Mouse (Mus musculus) MEL (cell line): ENCODE measurements at regions not wholly inside any gene's neighbourhood (a gene's known extent, or its start where the extent isn't known, plus 50 kb on each side); places are given as distances from the start of the nearest gene placed in this dataset.
A peak's percentile ranks its signal among the peaks of the same experiment; 100 is the strongest.

Experiments used
- DNase-seq: peaks from one replicate; pipeline ENCODE4 v3.0.0; 2011; ENCODE audit warnings: low read depth, low spot score
- H3K27ac ChIP-seq: 2 replicates; pipeline ENCODE4 v1.5.1; 2012; ENCODE audit warnings: low read depth, mild to moderate bottlenecking, control low read depth, low read length, moderate library complexity; ENCODE audit not compliant: control insufficient read depth
- H3K27me3 ChIP-seq, 2 experiments: fragments of 150-350 bp in 1 of 2; sonication (generic) in 1 of 2; 2 replicates each; pipeline ENCODE4 v1.6.1; 2012; ENCODE audit warnings: low read length in 2 of 2, mild to moderate bottlenecking in 2 of 2, improper control_type of control experiment in 1 of 2, moderate library complexity in 1 of 2; ENCODE audit not compliant: insufficient read depth in 2 of 2, control insufficient read depth in 1 of 2
- H3K36me3 ChIP-seq, 2 experiments: 2 replicates each; pipeline ENCODE4 v1.6.1; 2012 to 2014; ENCODE audit warnings: low read length in 2 of 2, improper control_type of control experiment in 1 of 2, inconsistent platforms in 1 of 2, mild to moderate bottlenecking in 1 of 2; ENCODE audit not compliant: insufficient read depth in 2 of 2, control insufficient read depth in 1 of 2
- H3K4me1 ChIP-seq, 2 experiments: fragments of 150-350 bp in 1 of 2; sonication (generic) in 1 of 2; 2 replicates each; pipeline ENCODE4 v1.6.1; 2012; ENCODE audit warnings: low read length in 2 of 2, improper control_type of control experiment in 1 of 2, mild to moderate bottlenecking in 1 of 2; ENCODE audit not compliant: insufficient read depth in 2 of 2, control insufficient read depth in 1 of 2
- H3K4me3 ChIP-seq, 2 experiments: fragments of 150-350 bp in 1 of 2; sonication (generic) in 1 of 2; 2 replicates each; pipeline ENCODE4 v1.5.1; 2012; ENCODE audit warnings: low read depth in 2 of 2, low read length in 2 of 2, mild to moderate bottlenecking in 2 of 2, moderate library complexity in 2 of 2, control low read depth in 1 of 2, improper control_type of control experiment in 1 of 2; ENCODE audit not compliant: control insufficient read depth in 1 of 2, insufficient read depth in 1 of 2
- H3K79me2 ChIP-seq: 2 replicates; pipeline ENCODE4 v1.6.1; 2012; ENCODE audit warnings: mild to moderate bottlenecking, low read length, moderate library complexity; ENCODE audit not compliant: control insufficient read depth, poor library complexity, insufficient read depth
- H3K9ac ChIP-seq: 2 replicates; pipeline ENCODE4 v1.6.1; 2012; ENCODE audit warnings: low read depth, mild to moderate bottlenecking, control low read depth, low read length, moderate library complexity; ENCODE audit not compliant: control insufficient read depth, poor library complexity, severe bottlenecking
- H3K9me3 ChIP-seq: fragments of 150-350 bp; sonication (generic); replicated peaks from 2 replicates; pipeline ENCODE4 v1.6.1; 2012; ENCODE audit warnings: mild to moderate bottlenecking, low read length, improper control_type of control experiment, moderate library complexity; ENCODE audit not compliant: insufficient read depth
- CHD1 ChIP-seq: IDR thresholded peaks from 2 replicates; pipeline ENCODE4 v1.6.1; 2012; ENCODE audit warnings: low read depth, mild to moderate bottlenecking, inconsistent platforms, low read length, improper control_type of control experiment
- CHD2 ChIP-seq: IDR thresholded peaks from 2 replicates; pipeline ENCODE4 v1.6.1; 2011; ENCODE audit warnings: low read length, improper control_type of control experiment
- E2F4 ChIP-seq: IDR thresholded peaks from 2 replicates; pipeline ENCODE4 v1.6.1; 2011; ENCODE audit warnings: low read depth, low read length, improper control_type of control experiment, borderline replicate concordance
- EP300 ChIP-seq, 2 experiments: IDR thresholded peaks; 2 replicates each; pipeline ENCODE4 v1.6.1; 2011; ENCODE audit warnings: improper control_type of control experiment in 2 of 2, low read length in 2 of 2, low read depth in 1 of 2, mild to moderate bottlenecking in 1 of 2
- GABPA ChIP-seq: IDR thresholded peaks from 2 replicates; pipeline ENCODE4 v1.6.1; 2012; ENCODE audit warnings: low read depth, mild to moderate bottlenecking, inconsistent platforms, low read length, improper control_type of control experiment, moderate library complexity
- HCFC1 ChIP-seq: IDR thresholded peaks from 2 replicates; pipeline ENCODE4 v1.6.1; 2012; ENCODE audit warnings: low read depth, mild to moderate bottlenecking, inconsistent platforms, low read length, improper control_type of control experiment, moderate library complexity
- MAFK ChIP-seq: IDR thresholded peaks from 2 replicates; pipeline ENCODE4 v1.6.1; 2011; ENCODE audit warnings: low read depth, mild to moderate bottlenecking, low read length, improper control_type of control experiment, borderline replicate concordance
- MEF2A ChIP-seq: IDR thresholded peaks from 2 replicates; pipeline ENCODE4 v1.6.1; 2014; ENCODE audit warnings: low read depth, mild to moderate bottlenecking, inconsistent platforms, low read length, improper control_type of control experiment; ENCODE audit not compliant: poor library complexity, insufficient replicate concordance, severe bottlenecking; ENCODE audit errors: extremely low read depth
- MYB ChIP-seq: IDR thresholded peaks from 2 replicates; pipeline ENCODE4 v1.6.1; 2011; ENCODE audit warnings: mild to moderate bottlenecking, low read depth, low read length, improper control_type of control experiment
- POLR2A ChIP-seq, 2 experiments: IDR thresholded peaks; 2 replicates each; pipeline ENCODE4 v1.6.1; 2011 to 2012; ENCODE audit warnings: low read length in 2 of 2, mild to moderate bottlenecking in 2 of 2, control low read depth in 1 of 2, improper control_type of control experiment in 1 of 2, low read depth in 1 of 2, moderate library complexity in 1 of 2; ENCODE audit not compliant: control insufficient read depth in 1 of 2, insufficient read depth in 1 of 2, poor library complexity in 1 of 2
- POLR2AphosphoS2 ChIP-seq: IDR thresholded peaks from 2 replicates; pipeline ENCODE4 v1.6.1; 2011; ENCODE audit warnings: low read length, improper control_type of control experiment
- SIN3A ChIP-seq: IDR thresholded peaks from 2 replicates; pipeline ENCODE4 v1.6.1; 2012; ENCODE audit warnings: low read length, improper control_type of control experiment, inconsistent platforms
- SMC3 ChIP-seq: IDR thresholded peaks from 2 replicates; pipeline ENCODE4 v1.6.1; 2011; ENCODE audit warnings: low read depth, low read length, improper control_type of control experiment
- TBP ChIP-seq: IDR thresholded peaks from 2 replicates; pipeline ENCODE4 v1.8.0; 2011; ENCODE audit warnings: low read depth, low read length, improper control_type of control experiment
- TCF12 ChIP-seq: IDR thresholded peaks from 2 replicates; pipeline ENCODE4 v1.6.1; 2014; ENCODE audit warnings: low read depth, mild to moderate bottlenecking, inconsistent platforms, low read length, improper control_type of control experiment, moderate library complexity
- USF1 ChIP-seq: IDR thresholded peaks from 2 replicates; pipeline ENCODE4 v1.6.1; 2014; ENCODE audit warnings: low read depth, mild to moderate bottlenecking, inconsistent platforms, low read length, improper control_type of control experiment, moderate library complexity

- no peaks in the 10 kb centered on the region for H3K27me3 ChIP-seq
- no peak overlapping the region for H3K4me3 ChIP-seq
- H3K79me2 ChIP-seq: no peaks in the 10 kb centered on the region
- no peak overlapping the region for H3K9ac ChIP-seq
- peaks cover 0 to 16% of the 10 kb centered on the region in 2 experiments; a peak in 2 of 4 replicates for H3K36me3 ChIP-seq
- no peak for DNase-seq
- H3K27ac ChIP-seq: no peak overlapping the region
- no peaks in the 10 kb centered on the region for H3K9me3 ChIP-seq
- H3K4me1 ChIP-seq: peaks cover 12 to 17% of the 10 kb centered on the region in 2 experiments
- no peak for TF ChIP-seq USF1
- TF ChIP-seq CHD1: no peak
- TF ChIP-seq MEF2A: no peak
Measured at GRCm38 (mm10) chr10:43655082-43655671, 77.1 kb downstream of the Cd24a start.

DNA sequence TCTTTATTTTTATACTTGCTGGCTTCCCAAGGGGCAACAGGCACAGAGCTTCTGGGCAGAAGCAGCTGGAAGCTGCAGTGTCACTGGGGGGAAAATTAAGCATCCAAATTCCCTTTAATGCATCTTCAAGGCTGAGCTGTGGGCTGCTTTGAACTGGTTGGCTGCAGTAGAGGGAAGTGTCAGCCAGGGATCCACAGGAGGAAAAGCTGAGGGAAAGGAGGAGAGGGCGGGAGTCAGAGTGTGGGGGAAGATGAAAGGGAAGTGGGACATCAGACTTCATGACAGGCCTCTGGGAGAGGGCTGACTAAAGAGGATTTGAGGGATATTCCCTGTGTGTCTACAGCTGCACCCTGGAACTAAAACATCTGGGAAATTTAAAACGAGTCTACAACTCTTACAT lies 77.6 kb downstream of the Cd24a start:
- no peaks in the 10 kb centered on the region for H3K27me3 ChIP-seq
- H3K36me3 ChIP-seq: peaks cover 0 to 11% of the 10 kb centered on the region in 2 experiments; a peak in 2 of 4 replicates
- H3K4me1 ChIP-seq: peaks cover 10 to 13% of the 10 kb centered on the region in 2 experiments
- no peak overlapping the region for H3K4me3 ChIP-seq
- no peak for DNase-seq
- H3K9ac ChIP-seq: no peak overlapping the region
- H3K79me2 ChIP-seq: no peaks in the 10 kb centered on the region
- no peak overlapping the region for H3K27ac ChIP-seq
- TF ChIP-seq POLR2A (IDR thresholded peaks at IDR 0.05; ENCODE audit: control insufficient read depth in 1 of 2, insufficient read depth in 1 of 2, low read depth in 1 of 2, low read length in 2 of 2, poor library complexity in 1 of 2) (no peak), CHD2 (no peak)
- TF ChIP-seq, all 39 proteins: peak for 0
- H3K9me3 ChIP-seq: no peaks in the 10 kb centered on the region

- Histone ChIP-seq H3K9me3 (no peaks in the 10 kb centered on the region), H3K27me3 (no peaks in the 10 kb centered on the region), H3K79me2 (no peaks in the 10 kb centered on the region), H3K9ac (no peak overlapping the region), H3K36me3 (peaks cover 0 to 10% of the 10 kb centered on the region in 2 experiments; a peak in 2 of 4 replicates), H3K4me1 (peaks cover 9 to 10% of the 10 kb centered on the region in 2 experiments), H3K27ac (no peak overlapping the region), H3K4me3 (no peak overlapping the region)
- peak; percentile 38 for DNase-seq
- TF ChIP-seq HCFC1 (no peak), CHD1 (no peak), MAFK (no peak), POLR2AphosphoS2 (no peak), GABPA (no peak), EP300 (IDR thresholded peaks at IDR 0.05; ENCODE audit: low read depth in 1 of 2, low read length in 2 of 2) (no peak), TCF12 (no peak), E2F4 (no peak), TBP (no peak), MYB (no peak), SIN3A (no peak), SMC3 (no peak)
Measured at GRCm38 (mm10) chr10:43656207-43656606, 78.1 kb downstream of the Cd24a start.
